Mouse (Mus musculus) limb, embryonic 15.5 days (tissue): ENCODE data around the gene Arhgap18. TPM values are rescaled to one million over a fixed set of nuclear protein-coding genes. Genes with fewer than 3 reads are reported as not detected.

Source experiments
- ATAC-seq: fragments of 200-750 bp; cut with Nextera tagmentation; 2 replicates; pipeline ENCODE4 v1.8.0; 2017; ENCODE audit warnings: low read depth, moderate TSS enrichment; ENCODE audit not compliant: insufficient number of reproducible peaks, low FRiP score, low TSS enrichment
- H3K27ac ChIP-seq: fragments of 300-500 bp; sonication (generic); 2 replicates; pipeline ENCODE4 v1.5.1; 2015; ENCODE audit warnings: moderate library complexity, mild to moderate bottlenecking, inconsistent platforms
- H3K27me3 ChIP-seq: fragments of 300-500 bp; sonication (generic); 2 replicates; pipeline ENCODE4 v1.6.1; 2015; ENCODE audit warnings: inconsistent platforms
- H3K36me3 ChIP-seq: fragments of 300-500 bp; sonication (generic); 2 replicates; pipeline ENCODE4 v1.6.1; 2015; ENCODE audit warnings: inconsistent platforms
- H3K4me1 ChIP-seq: fragments of 300-500 bp; sonication (generic); 2 replicates; pipeline ENCODE4 v1.6.1; 2015; ENCODE audit warnings: inconsistent platforms
- H3K4me2 ChIP-seq: fragments of 300-500 bp; sonication (generic); 2 replicates; pipeline ENCODE4 v1.6.1; 2015; ENCODE audit warnings: mild to moderate bottlenecking, inconsistent platforms
- H3K4me3 ChIP-seq: fragments of 300-500 bp; sonication (generic); 2 replicates; pipeline ENCODE4 v1.5.1; 2015; ENCODE audit warnings: mild to moderate bottlenecking, inconsistent platforms
- H3K9ac ChIP-seq: fragments of 300-500 bp; sonication (generic); 2 replicates; pipeline ENCODE4 v1.6.1; 2015; ENCODE audit warnings: inconsistent platforms
- H3K9me3 ChIP-seq: fragments of 300-500 bp; sonication (generic); 2 replicates; pipeline ENCODE4 v1.6.1; 2016; ENCODE audit warnings: inconsistent platforms
- WGBS: fragments of 180-500 bp; shearing (Covaris S2); methylation state at CpG from one replicate; pipeline ENCODE4 v1.1.7; 2015; 5-methylcytosine and 5-hydroxymethylcytosine counted together
- polyA plus RNA-seq: library from polyadenylated mRNA; unstranded; fragments of >200 nt; fragmentation: Nextera tagmentation; extraction: Ambion mirVana; gene quantifications from 2 replicates; pipeline ENCODE4 v1.2.1, GENCODE M21; 2015

The Arhgap18 gene
- 25.0 and 26.2 TPM in 2 replicates for polyA plus RNA-seq

DNA sequence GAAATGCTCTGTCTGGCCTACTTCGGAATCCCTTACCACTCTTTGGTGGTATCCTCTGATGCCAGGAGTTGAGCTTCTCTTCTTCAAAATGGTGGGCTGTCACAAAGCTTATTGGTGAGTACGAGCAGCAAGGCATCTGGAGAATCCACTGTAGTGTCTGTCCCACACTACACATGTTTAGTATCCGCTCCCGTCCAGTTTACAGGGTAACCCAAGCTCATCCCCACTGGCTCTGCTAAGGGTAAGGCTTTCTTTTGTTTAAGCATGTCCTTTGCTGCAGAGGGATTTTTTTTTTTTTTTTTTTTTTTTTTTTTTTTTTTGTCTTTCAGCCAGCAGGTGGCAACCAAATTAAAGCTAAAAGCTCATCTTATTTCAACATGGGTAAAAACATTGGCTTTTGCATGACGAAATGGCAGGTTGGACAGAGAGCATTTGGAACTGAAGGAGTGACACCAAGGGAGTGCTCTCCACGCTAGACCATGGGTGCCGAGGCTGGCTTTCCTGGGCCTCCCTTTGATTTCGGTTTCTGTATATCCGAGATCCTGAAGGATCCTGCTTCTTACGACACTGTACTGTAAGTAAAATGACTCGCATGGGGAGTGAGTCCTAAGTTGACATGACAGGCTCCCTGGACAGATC, at the start of gene Arhgap18:
TSS of gene Arhgap18 (plus strand) at position 493 of the 639 bp plus-strand sequence.
- Histone ChIP-seq H3K4me3 (no peak within 1 kb of the TSS), H3K4me2 (no peak within 1 kb of the TSS), H3K9ac (no peak within 1 kb of the TSS), H3K4me1 (no peaks in the 10 kb centered on the region), H3K36me3 (no peaks in the 10 kb centered on the region), H3K27me3 (no peaks in the 10 kb centered on the region), H3K9me3 (no peaks in the 10 kb centered on the region), H3K27ac (no peak within 1 kb of the TSS)
- ATAC-seq: no peak
- 78% methylated on average over 11 of the region's 11 CpGs for WGBS

- H3K36me3 ChIP-seq: no peaks in the 10 kb centered on the region
- H3K27ac ChIP-seq: no peak overlapping the region
- no peak for ATAC-seq
- H3K4me1 ChIP-seq: no peaks in the 10 kb centered on the region
- 93% methylated on average over 7 of the region's 7 CpGs for WGBS
- H3K27me3 ChIP-seq: no peaks in the 10 kb centered on the region
- no peaks in the 10 kb centered on the region for H3K9me3 ChIP-seq
- no peak overlapping the region for H3K4me2 ChIP-seq
- no peak overlapping the region for H3K9ac ChIP-seq
- H3K4me3 ChIP-seq: no peak overlapping the region
Measured at GRCm38 (mm10) chr10:26710458-26711011, 42.7 kb upstream of the Arhgap18 start.

GRCm38 (mm10) chr10:26711068-26711467, 42.2 kb upstream of the Arhgap18 start:
- no peak overlapping the region for H3K9ac ChIP-seq
- no peaks in the 10 kb centered on the region for H3K36me3 ChIP-seq
- H3K4me3 ChIP-seq: no peak overlapping the region
- H3K4me1 ChIP-seq: no peaks in the 10 kb centered on the region
- no peaks in the 10 kb centered on the region for H3K9me3 ChIP-seq
- no peak overlapping the region for H3K27ac ChIP-seq
- 5% methylated on average over 3 of the region's 3 CpGs for WGBS
- no peaks in the 10 kb centered on the region for H3K27me3 ChIP-seq
- ATAC-seq: no peak
- H3K4me2 ChIP-seq: no peak overlapping the region

GRCm38 (mm10) chr10:26713986-26714385, 39.2 kb upstream of the Arhgap18 start:
- no peak for ATAC-seq
- no peak overlapping the region for H3K4me3 ChIP-seq
- H3K27ac ChIP-seq: no peak overlapping the region

DNA sequence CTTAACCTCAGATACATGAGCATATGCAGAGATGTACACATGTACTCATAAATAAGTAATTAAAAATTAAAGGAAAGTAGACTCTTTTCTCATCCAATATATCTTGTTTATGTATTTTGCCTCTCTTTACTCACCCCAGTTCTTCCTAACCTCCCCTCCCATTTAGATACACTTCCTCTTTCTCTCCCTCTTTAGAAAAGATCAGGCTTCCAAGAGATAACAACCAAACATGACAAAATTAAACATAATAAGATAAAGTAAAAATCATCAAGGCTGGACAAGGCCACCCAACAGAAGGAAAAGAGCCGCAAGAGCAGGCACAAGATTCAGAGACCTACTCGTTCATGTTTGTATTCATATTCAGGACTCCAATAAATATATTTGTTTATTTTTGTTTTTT, 28.5 kb upstream of the Arhgap18 start:
- H3K4me2 ChIP-seq: no peak overlapping the region
- ATAC-seq: no peak
- 85% methylated on average over 2 of the region's 2 CpGs for WGBS

More at GRCm38 (mm10) chr10:26713986-26714385, 39.2 kb upstream of the Arhgap18 start:
- Histone ChIP-seq H3K9me3 (no peaks in the 10 kb centered on the region), H3K27me3 (no peaks in the 10 kb centered on the region), H3K36me3 (no peaks in the 10 kb centered on the region), H3K4me1 (no peaks in the 10 kb centered on the region), H3K4me2 (no peak overlapping the region), H3K9ac (no peak overlapping the region)
- WGBS: 23% methylated on average over 3 of the region's 3 CpGs

DNA sequence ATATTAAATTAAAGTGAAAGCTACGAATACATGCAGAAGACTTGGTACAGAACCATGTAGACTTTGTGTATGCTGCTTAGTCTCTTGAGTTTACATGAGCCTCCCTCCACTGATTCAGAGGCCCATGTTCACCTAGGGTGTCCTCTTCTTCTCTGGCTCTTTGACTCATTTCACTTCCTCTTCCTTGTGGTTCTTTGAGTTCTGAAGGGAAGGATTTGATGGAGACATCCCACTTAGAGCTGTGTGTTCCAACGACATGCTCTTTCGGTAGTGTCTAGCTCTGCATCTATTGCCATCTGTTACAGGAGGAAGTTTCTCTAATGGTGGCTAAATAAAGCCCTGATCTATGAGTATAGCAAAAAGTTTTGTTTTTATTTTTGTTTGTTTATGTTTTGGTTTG, 28.0 kb upstream of the Arhgap18 start:
- H3K27me3 ChIP-seq: no peaks in the 10 kb centered on the region
- no peak for ATAC-seq
- no peaks in the 10 kb centered on the region; the same call in 1 of the 2 replicates for H3K9me3 ChIP-seq
- H3K4me3 ChIP-seq: no peak overlapping the region
- WGBS: 90% methylated on average over 3 of the region's 3 CpGs
- H3K9ac ChIP-seq: no peak overlapping the region
- no peaks in the 10 kb centered on the region for H3K36me3 ChIP-seq
- H3K27ac ChIP-seq: no peak overlapping the region
- no peak overlapping the region for H3K4me2 ChIP-seq
- no peaks in the 10 kb centered on the region for H3K4me1 ChIP-seq

More for the DNA sequence above, 28.5 kb upstream of the Arhgap18 start:
- no peaks in the 10 kb centered on the region for H3K36me3 ChIP-seq
- H3K27ac ChIP-seq: no peak overlapping the region
- H3K27me3 ChIP-seq: no peaks in the 10 kb centered on the region
- no peak overlapping the region for H3K4me3 ChIP-seq
- no peaks in the 10 kb centered on the region for H3K4me1 ChIP-seq
- H3K9ac ChIP-seq: no peak overlapping the region
- no peaks in the 10 kb centered on the region; the same call in 1 of the 2 replicates for H3K9me3 ChIP-seq

DNA sequence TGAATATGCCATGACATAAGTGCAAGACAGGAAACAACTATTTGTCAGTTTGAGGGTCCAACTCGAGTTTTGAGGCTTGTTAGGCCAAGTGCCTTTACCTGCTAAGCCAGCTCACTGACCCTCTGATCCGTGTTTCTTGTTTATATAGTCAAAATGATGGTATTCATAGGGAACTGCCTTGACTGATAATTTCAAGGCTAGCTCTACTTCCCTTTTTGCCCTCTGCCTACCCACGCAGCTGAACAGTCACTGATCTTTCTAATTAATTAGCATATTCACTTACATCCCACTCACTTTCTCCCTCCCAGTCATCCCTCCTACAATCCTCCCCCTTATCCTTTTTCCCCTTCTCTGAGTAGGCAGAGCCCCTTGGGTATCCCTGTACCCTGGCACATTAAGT, 2.4 kb upstream of the Arhgap18 start:
- Histone ChIP-seq H3K9ac (no peak overlapping the region), H3K4me3 (no peak overlapping the region), H3K27me3 (no peaks in the 10 kb centered on the region), H3K36me3 (no peaks in the 10 kb centered on the region), H3K4me1 (no peaks in the 10 kb centered on the region), H3K4me2 (no peak overlapping the region), H3K9me3 (no peaks in the 10 kb centered on the region), H3K27ac (no peak overlapping the region)
- WGBS: 76% methylated on average over 3 of the region's 3 CpGs
- no peak for ATAC-seq

DNA sequence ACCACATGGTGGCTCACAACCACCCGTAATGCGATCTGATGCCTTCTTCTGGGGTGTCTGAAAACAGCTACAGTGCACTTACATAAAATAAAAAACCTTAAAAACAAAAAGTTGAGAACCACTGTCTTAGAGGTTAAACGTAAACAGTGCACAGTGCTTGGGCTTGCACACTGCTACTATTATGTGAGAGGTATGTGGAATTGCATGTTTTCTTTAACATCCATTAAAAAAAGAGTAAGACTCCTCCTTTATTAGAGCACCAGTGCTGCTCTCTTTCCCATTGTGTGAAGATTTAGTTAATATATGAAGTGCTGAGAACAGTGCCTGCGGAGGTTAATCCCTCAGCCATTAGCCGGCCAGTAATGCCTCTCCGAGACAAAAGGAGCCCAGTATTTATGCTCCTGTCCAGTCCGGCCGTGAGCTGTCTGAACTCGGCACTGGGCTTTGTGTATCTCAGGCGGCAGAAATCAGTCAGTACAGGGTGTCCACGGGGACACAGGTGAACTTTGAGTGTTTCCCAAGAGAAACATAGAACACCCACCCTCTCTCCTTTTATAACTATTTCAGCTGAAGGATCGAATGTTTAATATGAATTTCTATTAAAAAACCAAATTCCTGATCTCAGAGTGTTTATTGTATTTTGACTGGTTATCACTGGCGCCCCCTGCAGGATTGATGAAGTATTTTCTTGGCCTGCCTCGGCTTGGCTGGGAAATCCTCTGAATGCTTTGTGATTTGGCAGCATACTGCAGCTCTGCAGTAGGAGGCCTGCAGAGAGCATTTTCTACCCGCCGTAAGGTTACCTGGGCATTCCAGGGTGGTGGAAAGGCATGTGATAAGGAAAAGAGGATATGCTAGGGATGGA, 925 bp upstream of the Arhgap18 start:
- no peak for ATAC-seq
- Histone ChIP-seq H3K27me3 (no peaks in the 10 kb centered on the region), H3K9ac (no peak overlapping the region), H3K36me3 (no peaks in the 10 kb centered on the region), H3K4me3 (no peak overlapping the region), H3K27ac (no peak overlapping the region), H3K9me3 (no peaks in the 10 kb centered on the region), H3K4me1 (no peaks in the 10 kb centered on the region), H3K4me2 (no peak overlapping the region)
- 61% methylated on average over 16 of the region's 16 CpGs for WGBS

DNA sequence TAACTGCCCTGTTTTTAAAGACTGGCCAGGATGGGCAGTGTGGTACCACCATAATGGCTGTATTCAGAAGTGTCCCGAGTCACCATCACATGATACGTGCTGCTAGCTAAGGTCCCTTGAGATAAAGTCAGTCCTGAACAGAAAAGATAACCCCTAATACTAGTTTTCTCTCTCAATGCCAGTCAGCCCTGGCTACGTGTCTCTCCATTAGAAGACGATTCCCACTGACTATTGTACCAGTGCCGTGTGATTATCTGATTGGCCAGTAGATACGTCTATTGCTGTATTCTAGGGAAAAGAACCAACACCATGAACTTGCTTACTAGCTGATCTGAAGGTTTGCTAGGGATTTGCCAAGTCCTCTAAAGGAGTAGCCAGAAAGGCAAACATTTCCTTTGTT, 785 bp downstream of the Arhgap18 start:
- Histone ChIP-seq H3K27ac (no peak overlapping the region), H3K9ac (no peak overlapping the region), H3K4me1 (no peaks in the 10 kb centered on the region), H3K36me3 (no peaks in the 10 kb centered on the region), H3K9me3 (no peaks in the 10 kb centered on the region), H3K27me3 (no peaks in the 10 kb centered on the region), H3K4me3 (no peak overlapping the region), H3K4me2 (no peak overlapping the region)
- ATAC-seq: no peak
- WGBS: 93% methylated on average over 6 of the region's 6 CpGs

DNA sequence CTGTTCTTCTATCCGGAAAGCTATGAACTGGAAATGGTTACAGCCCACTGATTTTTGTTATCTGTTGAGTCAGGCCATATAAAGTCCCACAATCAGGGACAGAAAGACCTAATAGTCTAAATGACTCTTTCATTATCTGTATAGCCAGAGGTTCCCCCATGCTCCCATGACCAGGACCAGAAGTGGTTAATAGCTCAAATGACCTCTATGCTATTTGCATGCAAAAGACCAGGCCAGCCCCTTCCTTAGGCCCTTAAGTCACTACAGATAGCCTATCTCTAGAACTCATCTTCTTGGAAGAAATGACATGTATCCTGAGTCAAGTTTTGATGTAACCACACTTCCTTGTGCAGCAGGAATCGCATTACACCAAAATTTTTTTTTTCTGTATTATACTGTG, 4.0 kb downstream of the Arhgap18 start:
- H3K9ac ChIP-seq: no peak overlapping the region
- H3K27ac ChIP-seq: no peak overlapping the region
- H3K9me3 ChIP-seq: no peaks in the 10 kb centered on the region
- no peaks in the 10 kb centered on the region for H3K27me3 ChIP-seq
- no peak for ATAC-seq
- H3K4me2 ChIP-seq: no peak overlapping the region
- H3K4me1 ChIP-seq: no peaks in the 10 kb centered on the region
- H3K36me3 ChIP-seq: no peaks in the 10 kb centered on the region
- 91% methylated on average over 2 of the region's 2 CpGs for WGBS
- no peak overlapping the region for H3K4me3 ChIP-seq

- Histone ChIP-seq H3K4me3 (no peak overlapping the region), H3K27ac (no peak overlapping the region), H3K9ac (no peak overlapping the region), H3K9me3 (no peaks in the 10 kb centered on the region), H3K36me3 (no peaks in the 10 kb centered on the region), H3K27me3 (no peaks in the 10 kb centered on the region), H3K4me2 (no peak overlapping the region), H3K4me1 (no peaks in the 10 kb centered on the region)
- ATAC-seq: no peak
- WGBS: 22% methylated on average over 6 of the region's 6 CpGs
Measured at GRCm38 (mm10) chr10:26759469-26759868, 6.2 kb downstream of the Arhgap18 start.

GRCm38 (mm10) chr10:26761103-26761502, 7.9 kb downstream of the Arhgap18 start:
- Histone ChIP-seq H3K9me3 (no peaks in the 10 kb centered on the region), H3K4me3 (no peak overlapping the region), H3K9ac (no peak overlapping the region), H3K36me3 (no peaks in the 10 kb centered on the region), H3K27ac (no peak overlapping the region), H3K4me1 (no peaks in the 10 kb centered on the region), H3K27me3 (no peaks in the 10 kb centered on the region), H3K4me2 (no peak overlapping the region)
- WGBS: 87% methylated on average over 4 of the region's 4 CpGs
- no peak for ATAC-seq
